Mouse (Mus musculus): ENCODE measurements around the gene Sprr2j-ps.

Gene Sprr2j-ps

GRCm38 (mm10) chr3:92417782-92418181 lies at the start of gene Sprr2j-ps:
Gene Sprr2j-ps (plus strand): TSS chr3:92418082.
- no peak for DNase-seq (ENCODE audit: low read depth)

GRCm38 (mm10) chr3:92373613-92374012 lies 44.3 kb upstream of the Sprr2j-ps start:
- DNase-seq (ENCODE audit: low read depth) = no peak

- DNase-seq (ENCODE audit: low read depth) = no peak
These were observed 32.5 kb upstream of the Sprr2j-ps start, which contains the start of gene Sprr2h for GRCm38 (mm10) chr3:92385385-92385784. Gene Sprr2h (plus strand): TSS chr3:92385685.

- no peak for DNase-seq (ENCODE audit: low read depth)
These were observed 23.6 kb upstream of the Sprr2j-ps start for GRCm38 (mm10) chr3:92394301-92394700.

GRCm38 (mm10) chr3:92407691-92408090 lies 10.2 kb upstream of the Sprr2j-ps start, which contains the start of gene Sprr2i:
Gene Sprr2i (plus strand): TSS chr3:92407991.
- no peak for DNase-seq (ENCODE audit: low read depth)

GRCm38 (mm10) chr3:92429323-92429722 lies 11.4 kb downstream of the Sprr2j-ps start, which contains the start of gene Gm9774:
Gene Gm9774 (minus strand): TSS chr3:92429423.
- DNase-seq (ENCODE audit: low read depth) = no peak

- no peak for DNase-seq (ENCODE audit: low read depth)
These were observed 14.4 kb downstream of the Sprr2j-ps start, which contains the start of gene Sprr2k for GRCm38 (mm10) chr3:92432282-92432681. Gene Sprr2k (plus strand): TSS chr3:92432582.

- no peak for DNase-seq (ENCODE audit: low read depth)
These were observed 20.8 kb downstream of the Sprr2j-ps start, which contains the start of gene Sprr1b for GRCm38 (mm10) chr3:92438689-92439088. Gene Sprr1b (minus strand): TSS chr3:92438789.

- no peak for DNase-seq (ENCODE audit: low read depth)
These were observed 22.3 kb downstream of the Sprr2j-ps start for GRCm38 (mm10) chr3:92440177-92440576.

- no peak for DNase-seq (ENCODE audit: low read depth)
These were observed 37.3 kb downstream of the Sprr2j-ps start for GRCm38 (mm10) chr3:92455151-92455550.

GRCm38 (mm10) chr3:92458620-92459019 lies 40.7 kb downstream of the Sprr2j-ps start, which contains the start of gene Sprr3:
Gene Sprr3 (minus strand): TSS chr3:92458720.
- no peak for DNase-seq (ENCODE audit: low read depth)

GRCm38 (mm10) chr3:92466576-92466975 lies 48.7 kb downstream of the Sprr2j-ps start:
- no peak for DNase-seq (ENCODE audit: low read depth)

- no peak for DNase-seq (ENCODE audit: low read depth)
These were observed 49.5 kb downstream of the Sprr2j-ps start for GRCm38 (mm10) chr3:92467424-92467823.
